Mouse (Mus musculus) lung, adult 18-20 months (tissue): ENCODE measurements around the gene Hist1h3f.

Experiments used
- DNase-seq, 2 experiments: peaks; one replicate each; pipeline ENCODE4 v3.0.0; 2022; ENCODE audit warnings: mixed read lengths in 2 of 2

Hist1h3f gene

GRCm38 (mm10) chr13:23543965-23544786, at the start of gene Hist1h3f:
Hist1h3f (plus strand) TSS chr13:23544052.
- DNase-seq, result peak; percentile 62 to 70

GRCm38 (mm10) chr13:23495526-23495925, 48.3 kb upstream of the Hist1h3f start:
- no peak for DNase-seq

- no peak for DNase-seq
These were observed 46.1 kb upstream of the Hist1h3f start for GRCm38 (mm10) chr13:23497656-23498321.

GRCm38 (mm10) chr13:23498653-23499052, 45.2 kb upstream of the Hist1h3f start:
- DNase-seq, result no peak

GRCm38 (mm10) chr13:23499943-23500342, 43.9 kb upstream of the Hist1h3f start:
- DNase-seq, result no peak

- DNase-seq, result peak; percentile 14 to 25
These were observed 43.2 kb upstream of the Hist1h3f start for GRCm38 (mm10) chr13:23500424-23501200.

GRCm38 (mm10) chr13:23501511-23501910, 42.3 kb upstream of the Hist1h3f start:
- DNase-seq, result no peak

- no peak for DNase-seq
These were observed 41.8 kb upstream of the Hist1h3f start for GRCm38 (mm10) chr13:23502031-23502567.

GRCm38 (mm10) chr13:23502916-23503315, 40.9 kb upstream of the Hist1h3f start:
- no peak for DNase-seq

- DNase-seq, result peak in 1 of 2 experiments; percentile 22
These were observed 40.1 kb upstream of the Hist1h3f start for GRCm38 (mm10) chr13:23503797-23504196.

- DNase-seq, result no peak
These were observed 38.0 kb upstream of the Hist1h3f start for GRCm38 (mm10) chr13:23505662-23506345.

- DNase-seq, result peak in 1 of 2 experiments; percentile 16
These were observed 37.5 kb upstream of the Hist1h3f start for GRCm38 (mm10) chr13:23506351-23506750.

- no peak for DNase-seq
These were observed 36.9 kb upstream of the Hist1h3f start for GRCm38 (mm10) chr13:23506819-23507515.

GRCm38 (mm10) chr13:23510127-23510526, 33.7 kb upstream of the Hist1h3f start:
- no peak for DNase-seq

- DNase-seq, result no peak
These were observed 30.3 kb upstream of the Hist1h3f start for GRCm38 (mm10) chr13:23513517-23513916.

- DNase-seq, result no peak
These were observed 28.6 kb upstream of the Hist1h3f start for GRCm38 (mm10) chr13:23515281-23515680.

- DNase-seq, result no peak
These were observed 27.8 kb upstream of the Hist1h3f start for GRCm38 (mm10) chr13:23515826-23516620.

GRCm38 (mm10) chr13:23516822-23517602, 26.8 kb upstream of the Hist1h3f start:
- DNase-seq, result peak; percentile 74

- peak; percentile 87 for DNase-seq
These were observed 26.1 kb upstream of the Hist1h3f start for GRCm38 (mm10) chr13:23517603-23518294.

- no peak for DNase-seq
These were observed 25.6 kb upstream of the Hist1h3f start for GRCm38 (mm10) chr13:23518295-23518603.
